Mouse (Mus musculus) forebrain, embryonic 16.5 days (tissue): Measurements from ENCODE around the gene Gzmk. TPM values are rescaled to one million over a fixed set of nuclear protein-coding genes. Genes with fewer than 3 reads are reported as not detected.
"Not testable (repeated sequence)": the region's sequence is repeated elsewhere in the genome, so short reads cannot be mapped to it uniquely, and the experiment has no call there.

Experiments
- ATAC-seq: fragments of 200-750 bp; cut with Nextera tagmentation; 2 replicates; pipeline ENCODE4 v1.8.0; 2017; ENCODE audit warnings: mild to moderate bottlenecking, moderate library complexity
- H3K27ac ChIP-seq: fragments of 300-500 bp; sonication (generic); 2 replicates; pipeline ENCODE4 v1.5.1; 2014; ENCODE audit warnings: low read length, control low read depth
- H3K27me3 ChIP-seq: fragments of 300-500 bp; sonication (generic); replicated peaks from 2 replicates; pipeline ENCODE4 v1.6.1; 2014; ENCODE audit warnings: low read length; ENCODE audit not compliant: control insufficient read depth, insufficient read depth
- H3K36me3 ChIP-seq: fragments of 300-500 bp; sonication (generic); 2 replicates; pipeline ENCODE4 v1.6.1; 2014; ENCODE audit not compliant: control insufficient read depth, insufficient read depth
- H3K4me1 ChIP-seq: fragments of 300-500 bp; sonication (generic); replicated peaks from 2 replicates; pipeline ENCODE4 v1.6.1; 2014; ENCODE audit warnings: low read length; ENCODE audit not compliant: control insufficient read depth, insufficient read depth
- H3K4me2 ChIP-seq: fragments of 300-500 bp; sonication (generic); 2 replicates; pipeline ENCODE4 v1.6.1; 2014; ENCODE audit warnings: mild to moderate bottlenecking, low read length, control low read depth
- H3K4me3 ChIP-seq: fragments of 300-500 bp; sonication (generic); replicated peaks from 2 replicates; pipeline ENCODE4 v1.5.1; 2014; ENCODE audit warnings: mild to moderate bottlenecking, low read length, control low read depth
- H3K9ac ChIP-seq: fragments of 300-500 bp; sonication (generic); replicated peaks from 2 replicates; pipeline ENCODE4 v1.6.1; 2014; ENCODE audit warnings: low read depth, low read length, control low read depth
- H3K9me3 ChIP-seq: fragments of 300-500 bp; sonication (generic); 2 replicates; pipeline ENCODE4 v1.6.1; 2016; ENCODE audit warnings: low read length; ENCODE audit not compliant: control insufficient read depth
- WGBS: fragments of 180-500 bp; shearing (Covaris S2); extraction: QIAGEN DNeasy Blood & Tissue Kit; methylation state at CpG from one replicate; pipeline ENCODE4 v1.1.7; 2014; 5-methylcytosine and 5-hydroxymethylcytosine counted together
- polyA plus RNA-seq: library from polyadenylated mRNA; unstranded; fragments of >200 nt; fragmentation: Nextera tagmentation; extraction: Ambion mirVana; gene quantifications from 2 replicates; pipeline ENCODE4 v1.2.1, GENCODE M21; 2015

Gzmk gene
- polyA plus RNA-seq, 1 experiment from 2014 or later, result 0.16 TPM

- ATAC-seq, result no peak
- Histone ChIP-seq H3K27me3 (no peaks in the 10 kb centered on the region), H3K4me1 (no peaks in the 10 kb centered on the region), H3K9me3 (no peaks in the 10 kb centered on the region), H3K4me2 (no peak overlapping the region), H3K36me3 (no peaks in the 10 kb centered on the region), H3K9ac (no peak overlapping the region), H3K27ac (no peak overlapping the region), H3K4me3 (no peak overlapping the region)
- WGBS, result 97% methylated on average over 2 of the region's 2 CpGs
Measured at GRCm38 (mm10) chr13:113256766-113257165, 31.1 kb upstream of the Gzmk start.

- H3K9me3 ChIP-seq, H3K4me3 ChIP-seq, H3K27ac ChIP-seq, H3K36me3 ChIP-seq, H3K4me2 ChIP-seq, H3K9ac ChIP-seq, H3K4me1 ChIP-seq, ATAC-seq, H3K27me3 ChIP-seq: not testable (repeated sequence)
- 91% methylated on average over 6 of the region's 7 CpGs for WGBS
Measured at GRCm38 (mm10) chr13:113252580-113252979, 26.9 kb upstream of the Gzmk start.

GRCm38 (mm10) chr13:113245025-113245424, 19.3 kb upstream of the Gzmk start:
- no peak overlapping the region for H3K4me2 ChIP-seq
- no peak overlapping the region for H3K4me3 ChIP-seq
- ATAC-seq, result no peak
- H3K36me3 ChIP-seq, result no peaks in the 10 kb centered on the region
- H3K9me3 ChIP-seq, result no peaks in the 10 kb centered on the region
- H3K27me3 ChIP-seq, result no peaks in the 10 kb centered on the region
- 80% methylated on average over 8 of the region's 8 CpGs for WGBS
- no peaks in the 10 kb centered on the region for H3K4me1 ChIP-seq
- H3K27ac ChIP-seq, result no peak overlapping the region
- H3K9ac ChIP-seq, result no peak overlapping the region

GRCm38 (mm10) chr13:113242129-113242528, 16.4 kb upstream of the Gzmk start:
- 52% methylated on average over 6 of the region's 6 CpGs for WGBS
- Histone ChIP-seq H3K9me3 (no peaks in the 10 kb centered on the region), H3K4me1 (no peaks in the 10 kb centered on the region), H3K4me3 (no peak overlapping the region), H3K36me3 (no peaks in the 10 kb centered on the region), H3K27ac (no peak overlapping the region), H3K27me3 (no peaks in the 10 kb centered on the region), H3K9ac (no peak overlapping the region), H3K4me2 (no peak overlapping the region)
- no peak for ATAC-seq

- H3K4me2 ChIP-seq, result no peak overlapping the region
- H3K27ac ChIP-seq, result no peak overlapping the region
- WGBS, result 88% methylated on average over 17 of the region's 17 CpGs
- no peak overlapping the region for H3K4me3 ChIP-seq
- no peak overlapping the region for H3K9ac ChIP-seq
- no peak for ATAC-seq
- H3K4me1 ChIP-seq, result peaks cover 7% of the 10 kb centered on the region
- no peaks in the 10 kb centered on the region for H3K27me3 ChIP-seq
- no peaks in the 10 kb centered on the region for H3K9me3 ChIP-seq
- no peaks in the 10 kb centered on the region for H3K36me3 ChIP-seq
Measured at GRCm38 (mm10) chr13:113227666-113228463, 2.2 kb upstream of the Gzmk start.

GRCm38 (mm10) chr13:113227076-113227475, 1.4 kb upstream of the Gzmk start:
- no peak overlapping the region for H3K9ac ChIP-seq
- no peaks in the 10 kb centered on the region for H3K27me3 ChIP-seq
- no peak overlapping the region for H3K4me3 ChIP-seq
- H3K36me3 ChIP-seq, result no peaks in the 10 kb centered on the region
- H3K4me2 ChIP-seq, result no peak overlapping the region
- 92% methylated on average over 4 of the region's 4 CpGs for WGBS
- peaks cover 7% of the 10 kb centered on the region for H3K4me1 ChIP-seq
- no peak for ATAC-seq
- no peak overlapping the region for H3K27ac ChIP-seq
- no peaks in the 10 kb centered on the region for H3K9me3 ChIP-seq

- H3K4me3 ChIP-seq, result no peak overlapping the region
- no peaks in the 10 kb centered on the region for H3K36me3 ChIP-seq
- 2% methylated on average over 2 of the region's 2 CpGs for WGBS
- ATAC-seq, result no peak
- peak overlapping the region; percentile 21 for H3K4me2 ChIP-seq
- no peak overlapping the region; the same call in 1 of the 2 replicates for H3K27ac ChIP-seq
- no peaks in the 10 kb centered on the region for H3K9me3 ChIP-seq
- H3K9ac ChIP-seq, result no peak overlapping the region
- H3K4me1 ChIP-seq, result peaks cover 7% of the 10 kb centered on the region
- H3K27me3 ChIP-seq, result no peaks in the 10 kb centered on the region
Measured at GRCm38 (mm10) chr13:113224105-113224504, 1.6 kb downstream of the Gzmk start.

- 53% methylated on average over 6 of the region's 6 CpGs for WGBS
- no peak overlapping the region for H3K4me3 ChIP-seq
- H3K36me3 ChIP-seq, result no peaks in the 10 kb centered on the region
Measured at GRCm38 (mm10) chr13:113221851-113222250, 3.9 kb downstream of the Gzmk start.

GRCm38 (mm10) chr13:113213865-113214264, 11.8 kb downstream of the Gzmk start:
- H3K4me3 ChIP-seq, result no peak overlapping the region
- H3K9me3 ChIP-seq, result no peaks in the 10 kb centered on the region
- ATAC-seq, result no peak
- H3K36me3 ChIP-seq, result no peaks in the 10 kb centered on the region
- H3K4me1 ChIP-seq, result no peaks in the 10 kb centered on the region
- H3K4me2 ChIP-seq, result no peak overlapping the region
- WGBS, result 90% methylated on average over 3 of the region's 3 CpGs
- no peak overlapping the region for H3K9ac ChIP-seq
- no peak overlapping the region for H3K27ac ChIP-seq
- H3K27me3 ChIP-seq, result no peaks in the 10 kb centered on the region

More at GRCm38 (mm10) chr13:113221851-113222250, 3.9 kb downstream of the Gzmk start:
- Histone ChIP-seq H3K27ac (no peak overlapping the region), H3K4me1 (peaks cover 7% of the 10 kb centered on the region), H3K27me3 (no peaks in the 10 kb centered on the region), H3K9ac (no peak overlapping the region), H3K9me3 (no peaks in the 10 kb centered on the region), H3K4me2 (no peak overlapping the region)
- ATAC-seq, result no peak
